Mouse (Mus musculus): Measurements from ENCODE around the gene Tssk3.

DNA sequence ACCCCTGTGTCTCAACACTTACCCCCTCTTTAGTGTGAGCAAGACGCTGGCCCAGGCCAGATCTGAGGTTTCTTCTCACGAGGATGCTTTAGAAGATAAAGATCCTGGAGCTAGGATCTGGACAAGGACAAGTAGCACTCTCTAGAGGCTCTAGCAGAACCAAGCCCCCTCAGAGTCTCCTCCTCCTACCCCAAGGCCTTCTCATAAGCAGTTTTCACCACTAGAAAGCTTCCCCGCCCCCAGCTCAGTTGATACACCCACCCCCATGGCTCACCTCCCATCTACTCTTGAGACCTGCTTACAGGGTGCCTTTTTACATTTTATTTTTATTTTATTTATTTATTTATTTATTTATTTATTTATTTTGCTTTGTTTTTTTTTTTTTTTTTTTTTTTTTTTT is 18.8 kb upstream of the Tssk3 start:
- no peak for TF ChIP-seq CTCF (IDR thresholded peaks at IDR 0.05; ENCODE audit: low read depth)
- TF ChIP-seq EP300 (IDR thresholded peaks at IDR 0.05; ENCODE audit: low read depth) = no peak

Measured in liver, postnatal 0 days (tissue).